Mouse (Mus musculus) hindbrain, embryonic 11.5 days (tissue): Measurements from ENCODE around the gene Lasp1. TPM values are rescaled to one million over a fixed set of nuclear protein-coding genes. Genes with fewer than 3 reads are reported as not detected.
"Not testable (repeated sequence)": the region's sequence is repeated elsewhere in the genome, so short reads cannot be mapped to it uniquely, and the experiment has no call there.

Experiments
- ATAC-seq: fragments of 200-750 bp; cut with Nextera tagmentation; 2 replicates; pipeline ENCODE4 v1.8.0; 2017; ENCODE audit warnings: mild to moderate bottlenecking, moderate TSS enrichment, moderate library complexity; ENCODE audit not compliant: low FRiP score
- DNase-seq: peaks from one replicate; pipeline ENCODE4 v3.0.0-alpha.2; 2015; ENCODE audit warnings: low spot score
- H3K27ac ChIP-seq: fragments of 300-500 bp; sonication (generic); 2 replicates; pipeline ENCODE4 v1.5.1; 2014; ENCODE audit warnings: mild to moderate bottlenecking, low read depth, low read length
- H3K27me3 ChIP-seq: fragments of 300-500 bp; sonication (generic); 2 replicates; pipeline ENCODE4 v1.6.1; 2014; ENCODE audit warnings: mild to moderate bottlenecking, low read length, moderate library complexity, mixed read lengths; ENCODE audit not compliant: control insufficient read depth, insufficient read depth
- H3K36me3 ChIP-seq: fragments of 300-500 bp; sonication (generic); 2 replicates; pipeline ENCODE4 v1.6.1; 2014; ENCODE audit warnings: mild to moderate bottlenecking, low read length, moderate library complexity, mixed read lengths; ENCODE audit not compliant: control insufficient read depth, insufficient read depth
- H3K4me1 ChIP-seq: fragments of 300-500 bp; sonication (generic); replicated peaks from 2 replicates; pipeline ENCODE4 v1.6.1; 2014; ENCODE audit warnings: low read length, mixed read lengths; ENCODE audit not compliant: control insufficient read depth, insufficient read depth
- H3K4me2 ChIP-seq: fragments of 300-500 bp; sonication (generic); replicated peaks from 2 replicates; pipeline ENCODE4 v1.6.1; 2014; ENCODE audit warnings: mild to moderate bottlenecking, low read depth, low read length
- H3K4me3 ChIP-seq: fragments of 300-500 bp; sonication (generic); 2 replicates; pipeline ENCODE4 v1.5.1; 2014; ENCODE audit warnings: low read depth, low read length
- H3K9ac ChIP-seq: fragments of 300-500 bp; sonication (generic); 2 replicates; pipeline ENCODE4 v1.6.1; 2014; ENCODE audit warnings: low read depth, low read length
- H3K9me3 ChIP-seq: fragments of 300-500 bp; sonication (generic); 2 replicates; pipeline ENCODE4 v1.6.1; 2016; ENCODE audit warnings: low read length; ENCODE audit not compliant: control insufficient read depth
- WGBS: fragments of 180-500 bp; shearing (Covaris S2); extraction: QIAGEN DNeasy Blood & Tissue Kit; methylation state at CpG from one replicate; pipeline ENCODE4 v1.1.7; 2014; 5-methylcytosine and 5-hydroxymethylcytosine counted together
- polyA plus RNA-seq: library from polyadenylated mRNA; unstranded; fragments of >200 nt; fragmentation: Nextera tagmentation; extraction: Ambion mirVana; gene quantifications from 2 replicates; pipeline ENCODE4 v1.2.1, GENCODE M21; 2014

The Lasp1 gene
- polyA plus RNA-seq, 1 experiment from 2014 or later, result 45.8 TPM

GRCm38 (mm10) chr11:97787961-97788360 lies 10.8 kb upstream of the Lasp1 start:
- WGBS, result 86% methylated on average over 3 of the region's 3 CpGs
- H3K27ac ChIP-seq, result no peak overlapping the region
- ATAC-seq, result no peak

GRCm38 (mm10) chr11:97789727-97790126 lies 9.1 kb upstream of the Lasp1 start:
- no peak for DNase-seq
- no peaks in the 10 kb centered on the region for H3K9me3 ChIP-seq
- no peak overlapping the region for H3K4me2 ChIP-seq
- WGBS, result 84% methylated on average over 5 of the region's 5 CpGs
- no peaks in the 10 kb centered on the region for H3K27me3 ChIP-seq
- H3K4me3 ChIP-seq, result no peak overlapping the region
- ATAC-seq, result no peak
- H3K36me3 ChIP-seq, result no peaks in the 10 kb centered on the region
- H3K27ac ChIP-seq, result no peak overlapping the region
- no peak overlapping the region for H3K9ac ChIP-seq
- H3K4me1 ChIP-seq, result no peaks in the 10 kb centered on the region; the same call in 1 of the 2 replicates

More at GRCm38 (mm10) chr11:97787961-97788360, 10.8 kb upstream of the Lasp1 start:
- no peak overlapping the region for H3K4me2 ChIP-seq
- no peaks in the 10 kb centered on the region; the same call in 1 of the 2 replicates for H3K4me1 ChIP-seq
- DNase-seq, result no peak
- H3K4me3 ChIP-seq, result no peak overlapping the region
- no peak overlapping the region for H3K9ac ChIP-seq
- no peaks in the 10 kb centered on the region for H3K27me3 ChIP-seq
- no peaks in the 10 kb centered on the region for H3K9me3 ChIP-seq
- H3K36me3 ChIP-seq, result no peaks in the 10 kb centered on the region

- WGBS, result 85% methylated on average over 2 of the region's 2 CpGs
- not testable (repeated sequence) for H3K27me3 ChIP-seq, H3K9ac ChIP-seq, H3K4me2 ChIP-seq, H3K4me3 ChIP-seq, ATAC-seq, H3K9me3 ChIP-seq, DNase-seq, H3K36me3 ChIP-seq, H3K4me1 ChIP-seq, H3K27ac ChIP-seq
These were observed 7.9 kb upstream of the Lasp1 start for GRCm38 (mm10) chr11:97790778-97791438.

GRCm38 (mm10) chr11:97793165-97793564 lies 5.6 kb upstream of the Lasp1 start:
- DNase-seq, result peak; percentile 74
- Histone ChIP-seq H3K9ac (no peak overlapping the region), H3K27me3 (no peaks in the 10 kb centered on the region)

GRCm38 (mm10) chr11:97796910-97797309 lies 1.9 kb upstream of the Lasp1 start:
- peak; percentile 73 for DNase-seq

More at GRCm38 (mm10) chr11:97793165-97793564, 5.6 kb upstream of the Lasp1 start:
- Histone ChIP-seq H3K4me3 (no peak overlapping the region), H3K9me3 (no peaks in the 10 kb centered on the region), H3K27ac (no peak overlapping the region), H3K4me1 (no peaks in the 10 kb centered on the region; the same call in 1 of the 2 replicates), H3K36me3 (no peaks in the 10 kb centered on the region), H3K4me2 (no peak overlapping the region)
- no peak for ATAC-seq
- 6% methylated on average over 2 of the region's 2 CpGs for WGBS

GRCm38 (mm10) chr11:97797369-97798082 lies 1.3 kb upstream of the Lasp1 start:
- no peaks in the 10 kb centered on the region for H3K27me3 ChIP-seq
- H3K4me1 ChIP-seq, result peaks cover 6% of the 10 kb centered on the region; the same call in 1 of the 2 replicates
- peak; percentile 21 for DNase-seq
- no peak for ATAC-seq
- H3K9me3 ChIP-seq, result no peaks in the 10 kb centered on the region
- no peak overlapping the region for H3K9ac ChIP-seq
- no peaks in the 10 kb centered on the region for H3K36me3 ChIP-seq
- 63% methylated on average over 15 of the region's 15 CpGs for WGBS
- H3K27ac ChIP-seq, result no peak overlapping the region
- no peak overlapping the region for H3K4me2 ChIP-seq
- no peak overlapping the region for H3K4me3 ChIP-seq

More at GRCm38 (mm10) chr11:97796910-97797309, 1.9 kb upstream of the Lasp1 start:
- Histone ChIP-seq H3K36me3 (no peaks in the 10 kb centered on the region), H3K27me3 (no peaks in the 10 kb centered on the region), H3K9ac (no peak overlapping the region), H3K27ac (no peak overlapping the region), H3K4me1 (peaks cover 5% of the 10 kb centered on the region; the same call in 1 of the 2 replicates), H3K9me3 (no peaks in the 10 kb centered on the region), H3K4me3 (no peak overlapping the region), H3K4me2 (no peak overlapping the region)
- no peak for ATAC-seq
- WGBS, result 5% methylated on average over 6 of the region's 6 CpGs

GRCm38 (mm10) chr11:97798083-97798435 lies 741 bp upstream of the Lasp1 start:
- Histone ChIP-seq H3K9me3 (no peaks in the 10 kb centered on the region), H3K36me3 (no peaks in the 10 kb centered on the region), H3K27ac (no peak overlapping the region), H3K4me2 (peak overlapping the region; percentile 5; the same call in 1 of the 2 replicates), H3K27me3 (no peaks in the 10 kb centered on the region), H3K4me3 (no peak overlapping the region), H3K9ac (no peak overlapping the region), H3K4me1 (peaks cover 6% of the 10 kb centered on the region; the same call in 1 of the 2 replicates)
- ATAC-seq (no peak), DNase-seq (no peak)
- 35% methylated on average over 8 of the region's 8 CpGs for WGBS

- under 1% methylated on average over 61 of the region's 71 CpGs for WGBS
- peak overlapping the region; percentile 92 for H3K4me3 ChIP-seq
- peak overlapping the region; percentile 91 for H3K9ac ChIP-seq
- H3K27me3 ChIP-seq, result no peaks in the 10 kb centered on the region
- peak overlapping the region; percentile 89 for H3K27ac ChIP-seq
- H3K4me2 ChIP-seq, result peak overlapping the region; percentile 89
- H3K36me3 ChIP-seq, result no peaks in the 10 kb centered on the region
- no peaks in the 10 kb centered on the region for H3K9me3 ChIP-seq
- peak; percentile 86 for DNase-seq
- peaks cover 6% of the 10 kb centered on the region; the same call in 1 of the 2 replicates for H3K4me1 ChIP-seq
- peak; percentile 76 for ATAC-seq
These were observed 570 bp downstream of the Lasp1 start for GRCm38 (mm10) chr11:97799146-97799993.
